Mouse (Mus musculus) MEL (cell line): ENCODE measurements at regions not wholly inside any gene's neighbourhood (a gene's known extent, or its start where the extent isn't known, plus 50 kb on each side); places are given as distances from the start of the nearest gene placed in this dataset.

Experiments used
- DNase-seq: peaks from one replicate; pipeline ENCODE4 v3.0.0; 2011; ENCODE audit warnings: low read depth, low spot score
- H3K27ac ChIP-seq: 2 replicates; pipeline ENCODE4 v1.5.1; 2012; ENCODE audit warnings: low read depth, mild to moderate bottlenecking, control low read depth, low read length, moderate library complexity; ENCODE audit not compliant: control insufficient read depth
- H3K27me3 ChIP-seq, 2 experiments: fragments of 150-350 bp in 1 of 2; sonication (generic) in 1 of 2; 2 replicates each; pipeline ENCODE4 v1.6.1; 2012; ENCODE audit warnings: low read length in 2 of 2, mild to moderate bottlenecking in 2 of 2, improper control_type of control experiment in 1 of 2, moderate library complexity in 1 of 2; ENCODE audit not compliant: insufficient read depth in 2 of 2, control insufficient read depth in 1 of 2
- H3K36me3 ChIP-seq, 2 experiments: 2 replicates each; pipeline ENCODE4 v1.6.1; 2012 to 2014; ENCODE audit warnings: low read length in 2 of 2, improper control_type of control experiment in 1 of 2, inconsistent platforms in 1 of 2, mild to moderate bottlenecking in 1 of 2; ENCODE audit not compliant: insufficient read depth in 2 of 2, control insufficient read depth in 1 of 2
- H3K4me1 ChIP-seq, 2 experiments: fragments of 150-350 bp in 1 of 2; sonication (generic) in 1 of 2; 2 replicates each; pipeline ENCODE4 v1.6.1; 2012; ENCODE audit warnings: low read length in 2 of 2, improper control_type of control experiment in 1 of 2, mild to moderate bottlenecking in 1 of 2; ENCODE audit not compliant: insufficient read depth in 2 of 2, control insufficient read depth in 1 of 2
- H3K4me3 ChIP-seq, 2 experiments: fragments of 150-350 bp in 1 of 2; sonication (generic) in 1 of 2; 2 replicates each; pipeline ENCODE4 v1.5.1; 2012; ENCODE audit warnings: low read depth in 2 of 2, low read length in 2 of 2, mild to moderate bottlenecking in 2 of 2, moderate library complexity in 2 of 2, control low read depth in 1 of 2, improper control_type of control experiment in 1 of 2; ENCODE audit not compliant: control insufficient read depth in 1 of 2, insufficient read depth in 1 of 2
- H3K79me2 ChIP-seq: 2 replicates; pipeline ENCODE4 v1.6.1; 2012; ENCODE audit warnings: mild to moderate bottlenecking, low read length, moderate library complexity; ENCODE audit not compliant: control insufficient read depth, poor library complexity, insufficient read depth
- H3K9ac ChIP-seq: 2 replicates; pipeline ENCODE4 v1.6.1; 2012; ENCODE audit warnings: low read depth, mild to moderate bottlenecking, control low read depth, low read length, moderate library complexity; ENCODE audit not compliant: control insufficient read depth, poor library complexity, severe bottlenecking
- H3K9me3 ChIP-seq: fragments of 150-350 bp; sonication (generic); replicated peaks from 2 replicates; pipeline ENCODE4 v1.6.1; 2012; ENCODE audit warnings: mild to moderate bottlenecking, low read length, improper control_type of control experiment, moderate library complexity; ENCODE audit not compliant: insufficient read depth
- CTCF ChIP-seq, 3 experiments: IDR thresholded peaks in 2 of 3; conservative IDR thresholded peaks in 1 of 3; 2 replicates each; pipeline ENCODE4 v1.5.1; 2011 to 2012; ENCODE audit warnings: low read length in 3 of 3, low read depth in 2 of 3, mild to moderate bottlenecking in 2 of 3, improper control_type of control experiment in 1 of 3, inconsistent platforms in 1 of 3, mixed read lengths in 1 of 3, moderate library complexity in 1 of 3; ENCODE audit not compliant: control insufficient read depth in 1 of 3, insufficient read depth in 1 of 3, poor library complexity in 1 of 3, severe bottlenecking in 1 of 3
- E2F4 ChIP-seq: IDR thresholded peaks from 2 replicates; pipeline ENCODE4 v1.6.1; 2011; ENCODE audit warnings: low read depth, low read length, improper control_type of control experiment, borderline replicate concordance
- EP300 ChIP-seq, 2 experiments: IDR thresholded peaks; 2 replicates each; pipeline ENCODE4 v1.6.1; 2011; ENCODE audit warnings: improper control_type of control experiment in 2 of 2, low read length in 2 of 2, low read depth in 1 of 2, mild to moderate bottlenecking in 1 of 2
- ETS1 ChIP-seq: IDR thresholded peaks from 2 replicates; pipeline ENCODE4 v1.6.1; 2012; ENCODE audit warnings: low read depth, mild to moderate bottlenecking, inconsistent platforms, low read length, improper control_type of control experiment, moderate library complexity
- GABPA ChIP-seq: IDR thresholded peaks from 2 replicates; pipeline ENCODE4 v1.6.1; 2012; ENCODE audit warnings: low read depth, mild to moderate bottlenecking, inconsistent platforms, low read length, improper control_type of control experiment, moderate library complexity
- GATA1 ChIP-seq: IDR thresholded peaks from 2 replicates; pipeline ENCODE4 v1.6.1; 2011; ENCODE audit warnings: low read depth, low read length, improper control_type of control experiment
- HCFC1 ChIP-seq: IDR thresholded peaks from 2 replicates; pipeline ENCODE4 v1.6.1; 2012; ENCODE audit warnings: low read depth, mild to moderate bottlenecking, inconsistent platforms, low read length, improper control_type of control experiment, moderate library complexity
- KAT2A ChIP-seq: conservative IDR thresholded peaks from 2 replicates; pipeline ENCODE4 v1.6.1; 2012; ENCODE audit warnings: low read depth, low read length, improper control_type of control experiment, inconsistent platforms
- MAX ChIP-seq: IDR thresholded peaks from 2 replicates; pipeline ENCODE4 v1.6.1; 2011; ENCODE audit warnings: low read length, improper control_type of control experiment
- MAZ ChIP-seq: IDR thresholded peaks from 2 replicates; pipeline ENCODE4 v1.6.1; 2012; ENCODE audit warnings: low read depth, mild to moderate bottlenecking, inconsistent platforms, low read length, improper control_type of control experiment
- NRF1 ChIP-seq: IDR thresholded peaks from 2 replicates; pipeline ENCODE4 v1.6.1; 2014; ENCODE audit warnings: low read depth, mild to moderate bottlenecking, inconsistent platforms, low read length, improper control_type of control experiment, moderate library complexity; ENCODE audit not compliant: poor library complexity, insufficient read depth, severe bottlenecking
- POLR2A ChIP-seq, 2 experiments: IDR thresholded peaks; 2 replicates each; pipeline ENCODE4 v1.6.1; 2011 to 2012; ENCODE audit warnings: low read length in 2 of 2, mild to moderate bottlenecking in 2 of 2, control low read depth in 1 of 2, improper control_type of control experiment in 1 of 2, low read depth in 1 of 2, moderate library complexity in 1 of 2; ENCODE audit not compliant: control insufficient read depth in 1 of 2, insufficient read depth in 1 of 2, poor library complexity in 1 of 2
- SIN3A ChIP-seq: IDR thresholded peaks from 2 replicates; pipeline ENCODE4 v1.6.1; 2012; ENCODE audit warnings: low read length, improper control_type of control experiment, inconsistent platforms
- TAL1 ChIP-seq: IDR thresholded peaks from 2 replicates; pipeline ENCODE4 v1.6.1; 2012; ENCODE audit warnings: mild to moderate bottlenecking, inconsistent platforms, low read length, moderate library complexity, mixed read lengths
- TCF12 ChIP-seq: IDR thresholded peaks from 2 replicates; pipeline ENCODE4 v1.6.1; 2014; ENCODE audit warnings: low read depth, mild to moderate bottlenecking, inconsistent platforms, low read length, improper control_type of control experiment, moderate library complexity
- USF1 ChIP-seq: IDR thresholded peaks from 2 replicates; pipeline ENCODE4 v1.6.1; 2014; ENCODE audit warnings: low read depth, mild to moderate bottlenecking, inconsistent platforms, low read length, improper control_type of control experiment, moderate library complexity
- USF2 ChIP-seq, 2 experiments: IDR thresholded peaks; 2 replicates each; pipeline ENCODE4 v1.6.1; 2011 to 2012; ENCODE audit warnings: improper control_type of control experiment in 2 of 2, low read length in 2 of 2, borderline replicate concordance in 1 of 2, inconsistent platforms in 1 of 2, low read depth in 1 of 2, mild to moderate bottlenecking in 1 of 2; ENCODE audit not compliant: insufficient read depth in 1 of 2
- ZC3H11A ChIP-seq: IDR thresholded peaks from 2 replicates; pipeline ENCODE4 v1.6.1; 2012; ENCODE audit warnings: low read depth, mild to moderate bottlenecking, inconsistent platforms, low read length, improper control_type of control experiment
- ZNF384 ChIP-seq: IDR thresholded peaks from 2 replicates; pipeline ENCODE4 v1.6.1; 2012; ENCODE audit warnings: low read depth, mild to moderate bottlenecking, inconsistent platforms, low read length, improper control_type of control experiment

GRCm38 (mm10) chr7:64065529-64066247 lies 87.9 kb upstream of the Trpm1 start (continued):
- TF ChIP-seq EP300 (IDR thresholded peaks at IDR 0.05; ENCODE audit: low read depth in 1 of 2, low read length in 2 of 2) = peak; percentile 18 to 49; a peak in 2 of 4 replicates
- TF ChIP-seq USF2 (IDR thresholded peaks at IDR 0.05; ENCODE audit: borderline replicate concordance in 1 of 2, insufficient read depth in 1 of 2, low read depth in 1 of 2, low read length in 2 of 2) = no peak
- peak; percentile 39; the same call in 1 of the 2 replicates for TF ChIP-seq SIN3A
- peak in 1 of 2 experiments; percentile 36; a peak in 1 of 4 replicates for TF ChIP-seq POLR2A (IDR thresholded peaks at IDR 0.05; ENCODE audit: control insufficient read depth in 1 of 2, insufficient read depth in 1 of 2, low read depth in 1 of 2, low read length in 2 of 2, poor library complexity in 1 of 2)
- peak; percentile 39; the same call in 1 of the 2 replicates for TF ChIP-seq TCF12
- TF ChIP-seq MAZ = no peak
- TF ChIP-seq CTCF (IDR thresholded peaks at IDR 0.05 in 2 of 3, conservative IDR thresholded peaks at IDR 0.05 in 1 of 3; ENCODE audit: control insufficient read depth in 1 of 3, insufficient read depth in 1 of 3, low read depth in 2 of 3, low read length in 3 of 3, poor library complexity in 1 of 3, severe bottlenecking in 1 of 3) = no peak
- TF ChIP-seq GABPA = no peak
- TF ChIP-seq E2F4 = no peak
- TF ChIP-seq HCFC1 = no peak

GRCm38 (mm10) chr7:64064460-64065241 lies 89.0 kb upstream of the Trpm1 start:
- Histone ChIP-seq H3K9ac (peak overlapping the region; percentile 53), H3K9me3 (no peaks in the 10 kb centered on the region), H3K4me3 (peak overlapping the region; percentile 38 to 55; a peak in 3 of 4 replicates), H3K4me1 (peaks cover 3 to 8% of the 10 kb centered on the region in 2 experiments; a peak in 3 of 4 replicates), H3K27me3 (no peaks in the 10 kb centered on the region), H3K27ac (0 out of 2 replicates have a peak overlapping the region, but pooled peaks have one; percentile 1), H3K36me3 (peaks cover 0 to 5% of the 10 kb centered on the region in 2 experiments; a peak in 2 of 4 replicates), H3K79me2 (no peaks in the 10 kb centered on the region)
- DNase-seq = peak; percentile 81
- TF ChIP-seq USF2 (IDR thresholded peaks at IDR 0.05; ENCODE audit: borderline replicate concordance in 1 of 2, insufficient read depth in 1 of 2, low read depth in 1 of 2, low read length in 2 of 2) (peak in 1 of 2 experiments; percentile 37; a peak in 1 of 4 replicates), GATA1 (no peak), MAX (0 out of 2 replicates have a peak, but pooled peaks have one; percentile 19), EP300 (IDR thresholded peaks at IDR 0.05; ENCODE audit: low read depth in 1 of 2, low read length in 2 of 2) (peak in 1 of 2 experiments; percentile 61; a peak in 3 of 4 replicates), NRF1 (no peak), CTCF (IDR thresholded peaks at IDR 0.05 in 2 of 3, conservative IDR thresholded peaks at IDR 0.05 in 1 of 3; ENCODE audit: control insufficient read depth in 1 of 3, insufficient read depth in 1 of 3, low read depth in 2 of 3, low read length in 3 of 3, poor library complexity in 1 of 3, severe bottlenecking in 1 of 3) (no peak), ZNF384 (no peak), ETS1 (peak; percentile 73), GABPA (no peak), TAL1 (no peak), ZC3H11A (no peak), USF1 (peak; percentile 77), KAT2A (no peak)
